Mouse (Mus musculus) embryonic fibroblast, embryonic 13.5 days (primary cell): Measurements from ENCODE around the gene Atf3.

Source experiments
- CTCF ChIP-seq: IDR thresholded peaks from 2 replicates; pipeline ENCODE4 v1.5.1; 2011; ENCODE audit warnings: mild to moderate bottlenecking, control low read depth, low read length, moderate library complexity, borderline replicate concordance; ENCODE audit not compliant: insufficient read depth
- POLR2A ChIP-seq: IDR thresholded peaks from 2 replicates; pipeline ENCODE4 v1.6.1; 2011; ENCODE audit warnings: low read depth, mild to moderate bottlenecking, control low read depth, low read length, moderate library complexity

- TF ChIP-seq CTCF (no peak), POLR2A (no peak)
These were observed 38.0 kb downstream of the Atf3 start for GRCm38 (mm10) chr1:191179846-191180245.
